Mouse (Mus musculus): ENCODE measurements around the gene Kansl3. TPM values are rescaled to one million over a fixed set of nuclear protein-coding genes. Genes with fewer than 3 reads are reported as not detected.
A peak's percentile ranks its signal among the peaks of the same experiment; 100 is the strongest.

Gene Kansl3
- polyA plus RNA-seq, 1 experiment from 2014 or later, result 46.7 TPM

DNA sequence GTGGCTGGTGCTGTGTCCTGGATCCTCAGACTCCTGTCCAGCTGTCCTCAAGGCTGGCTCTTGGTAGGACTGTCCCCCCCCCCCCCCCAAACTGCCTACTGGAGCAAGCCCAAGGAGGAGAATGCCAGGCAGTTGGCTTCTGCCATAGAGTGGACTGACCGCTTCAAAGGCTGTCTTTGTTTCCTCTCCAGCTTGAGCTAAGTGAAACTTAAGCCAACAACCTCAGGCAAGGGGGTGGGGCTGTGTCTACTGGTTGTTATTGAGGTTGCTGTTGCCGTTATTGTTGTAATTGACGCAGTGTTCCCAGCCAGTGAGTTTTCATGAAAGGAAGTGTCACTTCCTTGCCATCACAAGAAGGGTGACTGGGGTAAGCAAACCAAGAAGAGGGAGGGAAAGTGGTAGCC lies 59.5 kb downstream of the Kansl3 start:
- Histone ChIP-seq H3K27ac (no peak overlapping the region), H3K4me1 (peaks cover 20% of the 10 kb centered on the region), H3K36me3 (no peaks in the 10 kb centered on the region; the same call in 1 of the 2 replicates), H3K9me3 (no peaks in the 10 kb centered on the region), H3K4me3 (peak overlapping the region; percentile 22; the same call in 1 of the 2 replicates), H3K27me3 (ENCODE audit: insufficient read depth, poor library complexity, severe bottlenecking) (peaks cover 26% of the 10 kb centered on the region)
- DNase-seq (ENCODE audit: low spot score), result no peak
- 42% methylated on average over 3 of the region's 3 CpGs for WGBS

DNA sequence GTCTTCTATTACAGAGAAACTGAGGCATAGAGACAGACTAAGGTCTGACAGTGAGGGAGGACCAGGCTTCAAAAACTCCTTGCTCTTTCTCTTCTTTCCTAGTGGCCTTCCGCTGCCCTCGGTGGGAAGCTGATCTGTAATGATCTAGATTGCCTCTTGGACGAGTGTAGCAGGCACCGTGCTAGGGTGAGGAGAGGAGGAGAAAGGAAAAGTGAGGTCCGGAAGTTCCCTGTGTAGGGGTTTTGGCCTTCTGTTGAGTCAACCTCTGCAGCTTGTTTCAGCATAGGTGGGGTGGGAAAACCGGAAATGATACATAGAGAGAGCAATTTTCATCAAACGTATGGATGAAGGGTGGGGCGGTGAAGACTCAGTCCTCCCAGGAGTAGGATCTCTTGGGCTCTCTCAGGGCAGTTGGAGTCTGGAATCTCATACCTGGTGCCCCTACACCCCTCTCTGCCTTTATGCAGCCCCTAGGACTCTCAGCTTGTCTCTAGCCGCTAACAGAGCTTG lies 60.0 kb downstream of the Kansl3 start:
- WGBS, result 54% methylated on average over 9 of the region's 9 CpGs
- H3K27ac ChIP-seq, result no peak overlapping the region
- H3K27me3 ChIP-seq (ENCODE audit: insufficient read depth, poor library complexity, severe bottlenecking), result peaks cover 28% of the 10 kb centered on the region
- no peaks in the 10 kb centered on the region for H3K9me3 ChIP-seq
- peaks cover 21% of the 10 kb centered on the region for H3K4me1 ChIP-seq
- no peak for DNase-seq (ENCODE audit: low spot score)
- H3K36me3 ChIP-seq, result no peaks in the 10 kb centered on the region; the same call in 1 of the 2 replicates
- peak overlapping the region; percentile 75; the same call in 1 of the 2 replicates for H3K4me3 ChIP-seq

DNA sequence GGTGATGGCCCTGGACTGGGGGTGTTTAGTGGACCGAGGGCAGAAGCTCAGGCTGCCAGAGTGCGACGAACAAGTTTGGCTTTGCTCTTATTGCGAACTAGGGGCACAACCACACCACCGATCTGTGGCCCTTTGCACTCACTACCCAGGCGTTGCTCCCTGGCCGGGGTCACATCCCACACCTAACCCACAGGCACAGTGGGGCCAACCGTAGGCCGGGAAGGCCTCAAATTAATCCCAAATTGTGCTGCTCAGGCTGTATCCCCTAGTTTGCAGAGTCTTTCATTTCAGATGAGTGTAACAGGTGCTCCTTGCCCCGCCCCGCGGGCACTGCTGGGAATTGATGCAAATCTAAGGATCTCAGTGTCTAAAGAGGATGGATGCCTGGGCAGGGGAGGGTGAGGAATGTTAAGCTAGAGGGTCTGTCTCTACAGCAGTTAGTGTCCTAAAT lies 60.5 kb downstream of the Kansl3 start:
- Histone ChIP-seq H3K4me3 (peak overlapping the region; percentile 75), H3K9me3 (no peaks in the 10 kb centered on the region), H3K4me1 (peaks cover 24% of the 10 kb centered on the region), H3K27ac (peak overlapping the region; percentile 81), H3K36me3 (no peaks in the 10 kb centered on the region; the same call in 1 of the 2 replicates), H3K27me3 (ENCODE audit: insufficient read depth, poor library complexity, severe bottlenecking) (peaks cover 28% of the 10 kb centered on the region)
- WGBS, result 8% methylated on average over 12 of the region's 12 CpGs
- DNase-seq (ENCODE audit: low spot score), result no peak

DNA sequence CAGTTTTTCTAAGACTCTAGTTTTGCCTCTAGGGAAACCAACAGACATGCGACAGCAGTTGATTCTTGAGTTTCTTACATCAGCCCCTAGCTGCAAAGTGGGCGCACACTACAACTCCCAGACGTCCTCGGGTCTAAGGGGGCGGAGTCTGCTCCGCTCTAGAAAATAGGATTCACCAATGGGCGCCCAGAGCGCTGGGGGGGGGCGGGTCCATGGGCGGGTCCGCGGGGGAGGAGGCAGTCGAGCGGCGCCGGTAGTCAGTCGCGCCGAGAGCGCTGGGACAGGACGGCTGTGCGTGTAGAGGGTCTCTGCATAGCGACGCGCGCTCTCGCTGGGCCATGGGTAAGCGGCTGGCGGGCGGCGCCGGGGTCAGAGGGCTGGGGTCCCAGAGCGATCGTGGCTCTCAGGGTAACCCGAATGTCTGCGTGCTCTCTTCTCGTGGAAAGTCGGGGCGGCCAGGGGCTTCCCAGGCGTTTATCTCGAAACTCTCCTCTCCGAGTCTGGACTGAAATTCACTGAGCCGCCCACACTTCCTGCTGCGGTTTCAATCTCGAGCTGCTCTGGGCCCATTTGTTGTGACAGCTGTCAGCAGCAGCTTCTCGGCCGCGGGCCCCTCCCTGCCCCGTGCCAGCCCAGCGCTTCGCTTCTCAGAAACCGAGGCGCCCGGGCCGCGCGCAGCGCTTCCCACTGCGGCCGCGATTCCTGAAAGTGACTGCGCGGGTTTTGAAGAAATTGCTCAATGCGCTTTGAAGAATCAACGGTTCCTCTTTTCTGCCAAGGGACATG lies 61.3 kb downstream of the Kansl3 start, which contains the start of gene Arid5a:
Gene Arid5a (plus strand): TSS at position 239 of the 786 bp plus-strand sequence.
- 1% methylated on average over 65 of the region's 65 CpGs for WGBS
- peak; percentile 95 for DNase-seq (ENCODE audit: low spot score)
- peak within 1 kb of the TSS; percentile 81 for H3K27ac ChIP-seq
- peak within 1 kb of the TSS; percentile 75 for H3K4me3 ChIP-seq
- no peaks in the 10 kb centered on the region; the same call in 1 of the 2 replicates for H3K36me3 ChIP-seq
- H3K27me3 ChIP-seq (ENCODE audit: insufficient read depth, poor library complexity, severe bottlenecking), result peaks cover 35% of the 10 kb centered on the region
- no peaks in the 10 kb centered on the region for H3K9me3 ChIP-seq
- H3K4me1 ChIP-seq, result peaks cover 31% of the 10 kb centered on the region

GRCm38 (mm10) chr1:36307121-36307494 lies 61.9 kb downstream of the Kansl3 start:
- 63% methylated on average over 7 of the region's 7 CpGs for WGBS
- Histone ChIP-seq H3K4me3 (peak overlapping the region; percentile 75; the same call in 1 of the 2 replicates), H3K27me3 (ENCODE audit: insufficient read depth, poor library complexity, severe bottlenecking) (peaks cover 41% of the 10 kb centered on the region)

GRCm38 (mm10) chr1:36306120-36306519 lies 62.9 kb downstream of the Kansl3 start:
- H3K27me3 ChIP-seq (ENCODE audit: insufficient read depth, poor library complexity, severe bottlenecking), result peaks cover 50% of the 10 kb centered on the region
- H3K36me3 ChIP-seq, result no peaks in the 10 kb centered on the region
- WGBS, result 82% methylated on average over 6 of the region's 6 CpGs
- H3K4me1 ChIP-seq, result peaks cover 31% of the 10 kb centered on the region
- no peaks in the 10 kb centered on the region for H3K9me3 ChIP-seq
- H3K4me3 ChIP-seq, result no peak overlapping the region
- no peak overlapping the region for H3K27ac ChIP-seq
- no peak for DNase-seq (ENCODE audit: low spot score)

More at GRCm38 (mm10) chr1:36307121-36307494, 61.9 kb downstream of the Kansl3 start:
- Histone ChIP-seq H3K4me1 (peaks cover 31% of the 10 kb centered on the region), H3K9me3 (no peaks in the 10 kb centered on the region), H3K36me3 (no peaks in the 10 kb centered on the region; the same call in 1 of the 2 replicates), H3K27ac (no peak overlapping the region)
- DNase-seq (ENCODE audit: low spot score), result no peak

DNA sequence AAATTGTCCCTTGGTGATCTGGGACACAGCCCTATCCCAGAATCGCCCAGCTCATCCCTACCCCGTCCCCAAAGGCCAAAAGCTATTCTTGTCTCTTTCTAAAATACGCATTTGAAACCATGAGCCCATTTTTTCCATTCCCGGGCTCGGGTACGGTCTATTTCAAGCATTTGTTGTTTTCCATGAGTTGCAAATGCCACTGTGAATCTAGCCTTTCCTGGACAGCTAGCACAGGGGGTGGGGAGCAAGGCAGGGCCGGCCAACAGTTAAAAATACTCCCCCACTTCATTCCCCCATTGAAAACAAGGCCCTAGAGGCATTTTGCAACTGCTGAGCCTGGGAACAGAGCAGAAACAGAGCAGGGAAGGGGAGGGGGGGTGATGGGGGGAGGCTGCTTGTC lies 64.2 kb downstream of the Kansl3 start:
- WGBS, result 51% methylated on average over 7 of the region's 7 CpGs
- H3K27me3 ChIP-seq (ENCODE audit: insufficient read depth, poor library complexity, severe bottlenecking), result peaks cover 57% of the 10 kb centered on the region

DNA sequence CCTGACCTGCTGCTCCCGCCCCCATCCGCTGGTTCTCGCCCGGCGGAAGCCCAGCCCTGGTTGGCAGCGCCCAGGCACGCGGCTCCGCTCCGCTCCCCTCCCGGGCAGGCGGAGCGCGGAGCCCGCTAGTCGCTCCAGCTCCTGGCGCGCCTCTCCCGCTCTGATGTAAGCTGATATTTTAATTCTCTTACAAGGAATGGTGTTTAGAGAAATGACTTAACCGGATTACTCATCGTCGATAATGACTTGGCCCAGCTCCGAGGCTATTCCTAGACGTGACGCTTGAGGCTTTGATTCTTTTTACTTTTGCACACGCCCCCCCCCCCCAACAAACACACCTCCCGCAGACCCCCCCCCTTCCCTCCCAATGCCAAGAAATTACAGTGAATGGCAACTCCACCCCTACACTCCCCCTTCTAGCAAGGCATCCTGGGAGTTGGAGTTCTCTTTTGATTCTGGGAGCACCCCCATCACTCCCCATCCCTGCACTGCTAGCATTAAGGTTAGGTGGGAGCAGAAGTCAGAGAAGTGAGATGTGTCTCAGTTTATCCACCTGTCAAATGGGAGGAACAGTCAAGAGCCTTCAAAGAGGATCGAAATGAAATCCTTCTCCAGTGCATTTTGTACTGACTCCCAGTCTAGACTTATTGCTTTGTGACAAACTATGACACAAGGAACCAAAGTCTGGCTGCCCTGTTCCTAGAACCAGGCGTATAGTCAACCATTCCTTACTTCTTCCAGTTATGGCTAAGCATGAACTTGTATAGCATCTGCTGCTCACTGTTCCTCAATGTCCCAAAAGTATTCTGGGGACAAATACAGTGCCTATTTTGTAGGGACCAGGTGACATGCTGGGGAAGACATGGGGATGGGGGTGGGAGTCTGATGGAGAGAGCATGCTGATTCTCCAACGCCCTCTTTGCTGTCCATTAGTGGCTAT lies 65.3 kb downstream of the Kansl3 start:
- Histone ChIP-seq H3K4me1 (peaks cover 22% of the 10 kb centered on the region), H3K27me3 (ENCODE audit: insufficient read depth, poor library complexity, severe bottlenecking) (peaks cover 56% of the 10 kb centered on the region), H3K27ac (peak overlapping the region; percentile 77; the same call in 1 of the 2 replicates), H3K36me3 (no peaks in the 10 kb centered on the region), H3K9me3 (no peaks in the 10 kb centered on the region), H3K4me3 (peak overlapping the region; percentile 55)
- no peak for DNase-seq (ENCODE audit: low spot score)
- 9% methylated on average over 29 of the region's 30 CpGs for WGBS

More for the DNA sequence above, 64.2 kb downstream of the Kansl3 start:
- Histone ChIP-seq H3K9me3 (no peaks in the 10 kb centered on the region), H3K4me3 (no peak overlapping the region), H3K36me3 (no peaks in the 10 kb centered on the region), H3K27ac (no peak overlapping the region), H3K4me1 (peaks cover 31% of the 10 kb centered on the region)
- no peak for DNase-seq (ENCODE audit: low spot score)

- 14% methylated on average over 8 of the region's 9 CpGs for WGBS
- H3K27me3 ChIP-seq (ENCODE audit: insufficient read depth, poor library complexity, severe bottlenecking), result peaks cover 60% of the 10 kb centered on the region
- no peaks in the 10 kb centered on the region for H3K9me3 ChIP-seq
- peak overlapping the region; percentile 55 for H3K4me3 ChIP-seq
- no peak for DNase-seq (ENCODE audit: low spot score)
- H3K27ac ChIP-seq, result peak overlapping the region; percentile 77; the same call in 1 of the 2 replicates
- H3K36me3 ChIP-seq, result no peaks in the 10 kb centered on the region
- H3K4me1 ChIP-seq, result peaks cover 16% of the 10 kb centered on the region
Measured at GRCm38 (mm10) chr1:36302957-36303356, 66.0 kb downstream of the Kansl3 start.

DNA sequence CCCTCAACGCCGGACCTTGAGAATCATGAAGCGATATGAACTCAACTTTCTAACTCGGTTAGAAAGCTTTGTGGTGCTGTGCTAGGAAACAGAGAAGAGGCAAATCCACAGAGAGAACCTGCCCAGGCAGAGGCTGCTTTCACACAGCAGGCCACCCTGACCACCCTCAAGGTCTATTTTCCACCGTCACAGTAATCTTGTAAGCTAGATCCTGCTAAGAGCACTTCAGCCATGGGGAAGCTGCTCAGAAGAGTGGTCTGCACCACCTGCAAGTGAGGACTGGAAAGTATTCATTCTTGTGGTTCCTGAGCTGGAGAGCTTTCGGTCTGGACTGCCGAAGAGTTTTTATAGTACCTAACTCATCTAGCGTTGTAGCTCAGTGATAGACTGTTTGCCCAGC lies 66.7 kb downstream of the Kansl3 start:
- no peaks in the 10 kb centered on the region for H3K36me3 ChIP-seq
- H3K4me3 ChIP-seq, result no peak overlapping the region
- no peaks in the 10 kb centered on the region for H3K9me3 ChIP-seq
- peaks cover 16% of the 10 kb centered on the region for H3K4me1 ChIP-seq
- H3K27me3 ChIP-seq (ENCODE audit: insufficient read depth, poor library complexity, severe bottlenecking), result peaks cover 67% of the 10 kb centered on the region
- WGBS, result 73% methylated on average over 8 of the region's 8 CpGs
- no peak for DNase-seq (ENCODE audit: low spot score)
- no peak overlapping the region for H3K27ac ChIP-seq

DNA sequence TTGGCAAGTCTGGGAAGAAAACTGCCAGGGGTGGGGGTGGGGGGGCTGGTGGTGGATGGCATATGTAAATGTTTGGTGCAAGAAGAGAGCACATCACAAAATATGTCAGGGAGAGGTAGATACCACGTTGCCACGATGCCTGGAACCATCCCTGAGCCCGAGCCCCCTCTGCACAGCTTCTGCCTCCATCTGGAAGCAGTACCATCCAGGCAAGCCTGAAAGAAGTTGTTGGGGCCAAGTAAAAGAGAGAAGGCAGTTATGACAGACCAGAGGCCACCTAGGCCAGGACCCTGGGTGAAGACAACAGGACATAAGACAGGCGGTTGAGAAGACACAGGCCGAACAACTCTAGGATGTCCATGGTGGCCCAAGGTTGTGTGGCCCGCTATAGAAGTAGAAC lies 68.5 kb downstream of the Kansl3 start:
- Histone ChIP-seq H3K4me1 (peaks cover 19% of the 10 kb centered on the region), H3K9me3 (no peaks in the 10 kb centered on the region), H3K27me3 (ENCODE audit: insufficient read depth, poor library complexity, severe bottlenecking) (peaks cover 72% of the 10 kb centered on the region), H3K4me3 (no peak overlapping the region), H3K27ac (no peak overlapping the region), H3K36me3 (no peaks in the 10 kb centered on the region)
- WGBS, result 78% methylated on average over 6 of the region's 6 CpGs
- DNase-seq (ENCODE audit: low spot score), result no peak

DNA sequence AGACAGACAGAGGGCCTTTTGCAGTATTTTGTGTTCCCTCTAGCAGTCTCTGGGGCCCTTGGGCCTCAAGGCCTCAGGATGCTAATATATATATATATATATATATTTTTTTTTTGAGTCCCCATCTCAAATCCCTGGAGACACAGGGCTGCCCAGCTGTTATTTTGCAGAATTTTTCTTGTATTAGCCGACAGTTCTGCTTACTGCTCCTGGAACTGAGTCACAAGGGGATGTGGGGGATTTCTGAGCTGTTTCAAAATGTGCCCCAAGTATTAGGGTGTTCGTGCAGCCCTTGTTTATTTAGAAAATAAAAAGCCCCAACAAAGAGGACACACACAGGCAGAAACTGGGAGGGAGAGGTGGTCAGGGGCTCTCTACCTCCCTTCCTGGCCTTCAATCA lies 69.3 kb downstream of the Kansl3 start:
- Histone ChIP-seq H3K9me3 (no peaks in the 10 kb centered on the region), H3K36me3 (no peaks in the 10 kb centered on the region), H3K4me1 (peaks cover 15% of the 10 kb centered on the region), H3K4me3 (no peak overlapping the region), H3K27ac (no peak overlapping the region), H3K27me3 (ENCODE audit: insufficient read depth, poor library complexity, severe bottlenecking) (peaks cover 68% of the 10 kb centered on the region)
- DNase-seq (ENCODE audit: low spot score), result no peak
- WGBS, result 73% methylated on average over 2 of the region's 2 CpGs
